Mouse (Mus musculus) c-Kit-positive CD71-positive TER-119-positive erythroid progenitor cells, embryonic 14.5 days (primary cell): ENCODE data around the gene Hnrnpa2b1.

Experiments used
- DNase-seq: peaks from one replicate; pipeline ENCODE4 v3.0.0-alpha.2; 2013; ENCODE audit warnings: low spot score

Gene Hnrnpa2b1

DNA sequence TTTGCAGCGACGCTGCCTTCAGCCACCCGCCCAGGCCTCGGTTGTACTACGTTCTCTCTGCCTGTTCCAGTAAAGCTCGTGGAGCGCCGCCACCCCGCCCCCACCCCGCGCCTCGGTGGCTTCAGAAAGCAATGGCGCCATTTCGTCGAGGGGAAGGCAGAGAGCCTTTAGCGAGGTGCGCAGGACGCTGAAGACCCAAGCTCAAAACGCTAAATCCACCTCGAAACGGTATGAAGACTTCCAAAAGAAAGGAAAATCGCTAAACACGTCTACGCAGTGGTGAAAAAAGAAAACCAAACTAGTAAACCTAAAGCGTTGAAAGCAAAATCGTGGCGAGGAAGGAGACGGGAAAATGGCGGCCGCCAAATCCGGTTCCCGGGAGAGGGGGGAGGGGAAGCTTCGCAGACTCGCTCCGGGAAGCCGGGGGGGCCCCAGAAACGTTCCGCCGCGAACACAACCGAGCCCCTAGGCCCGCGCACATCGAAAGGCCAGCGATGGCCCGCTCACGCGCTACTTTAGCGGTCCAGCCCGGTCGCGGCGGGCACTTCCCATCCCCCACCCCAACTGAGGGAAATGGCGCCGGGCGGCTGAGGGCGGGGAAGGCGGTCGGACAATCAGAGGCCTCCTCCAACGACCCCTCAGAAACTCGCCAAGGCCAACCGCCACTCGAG lies 668 bp downstream of the Hnrnpa2b1 start:
- DNase-seq = peak; percentile 76

GRCm38 (mm10) chr6:51467649-51468048 lies 2.0 kb downstream of the Hnrnpa2b1 start:
- no peak for DNase-seq

DNA sequence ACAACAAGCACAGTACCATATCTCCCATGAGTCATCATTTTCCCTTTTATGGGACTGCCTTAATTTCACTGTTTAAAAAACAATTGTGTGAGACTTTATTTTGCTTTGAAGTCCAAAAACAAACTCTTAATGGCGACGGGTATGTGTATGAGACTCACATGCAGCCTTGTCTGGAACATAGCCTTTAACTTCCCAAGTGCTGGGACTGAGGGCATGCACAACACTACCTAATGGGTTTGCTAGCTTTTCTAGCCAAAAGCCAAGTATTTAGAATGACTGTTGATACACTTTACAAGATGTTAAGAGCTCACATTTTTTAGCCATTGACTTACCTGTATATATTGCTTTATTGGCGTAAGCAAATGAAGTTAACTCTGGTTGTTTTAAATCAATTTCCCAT lies 9.3 kb downstream of the Hnrnpa2b1 start:
- no peak for DNase-seq

GRCm38 (mm10) chr6:51460021-51460360 lies 9.7 kb downstream of the Hnrnpa2b1 start:
- DNase-seq = no peak

DNA sequence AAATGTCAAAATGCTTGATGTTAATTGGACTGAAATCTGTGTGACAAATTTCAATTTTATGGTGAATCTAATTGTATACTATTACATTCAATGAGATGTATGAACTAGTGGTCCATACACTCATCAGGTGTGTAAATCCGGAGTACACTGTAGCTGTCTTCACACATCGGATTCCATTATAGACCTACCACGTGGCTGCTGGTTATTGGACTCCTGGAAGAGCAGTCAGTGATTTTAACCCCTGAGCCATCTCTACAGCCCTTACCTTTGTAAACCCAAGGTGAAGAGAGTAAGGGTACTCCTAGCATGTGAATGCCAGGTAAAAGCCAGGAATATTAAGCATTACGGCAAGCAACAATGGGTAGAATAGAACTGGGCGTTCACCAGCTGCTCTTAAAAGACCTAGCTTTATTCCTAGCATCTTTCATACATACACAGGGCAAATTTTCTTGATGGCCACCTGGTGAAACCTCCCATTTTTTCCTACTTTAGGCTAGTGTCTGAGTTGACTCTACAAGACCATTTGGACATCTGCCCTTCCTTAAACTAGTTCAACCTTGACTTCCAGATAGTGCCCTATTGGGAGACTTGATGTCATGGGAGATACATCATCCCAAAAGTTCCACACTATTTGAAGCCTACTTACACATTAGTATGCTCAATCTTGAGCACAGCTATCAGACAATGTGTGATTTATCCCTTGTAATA lies 10.2 kb downstream of the Hnrnpa2b1 start:
- no peak for DNase-seq

- no peak for DNase-seq
Measured at GRCm38 (mm10) chr6:51458925-51459312, 10.8 kb downstream of the Hnrnpa2b1 start.

- DNase-seq = no peak
Measured at GRCm38 (mm10) chr6:51457770-51458387, 11.8 kb downstream of the Hnrnpa2b1 start.

- no peak for DNase-seq
Measured at GRCm38 (mm10) chr6:51457283-51457682, 12.4 kb downstream of the Hnrnpa2b1 start.

GRCm38 (mm10) chr6:51456198-51456597 lies 13.5 kb downstream of the Hnrnpa2b1 start:
- no peak for DNase-seq

DNA sequence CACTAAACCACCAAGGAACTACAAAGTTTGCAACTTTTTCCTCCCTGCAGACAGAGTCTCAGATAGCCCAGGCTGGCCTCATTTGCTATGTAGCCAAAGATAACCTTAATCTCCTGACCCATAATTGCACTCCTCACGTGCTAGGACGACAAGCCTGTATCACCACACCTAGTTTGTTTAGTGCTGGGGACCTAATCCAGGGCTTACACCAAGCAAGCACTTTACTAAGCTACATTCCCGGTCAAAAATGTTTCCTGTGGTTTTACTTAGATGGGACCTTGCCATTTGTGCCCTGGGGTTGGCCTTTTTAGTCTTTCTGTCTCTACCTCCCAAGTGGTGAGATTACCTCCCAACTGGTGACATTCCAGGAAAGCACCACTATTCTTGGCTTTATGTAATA lies 14.7 kb downstream of the Hnrnpa2b1 start:
- DNase-seq = no peak

- DNase-seq = no peak
Measured at GRCm38 (mm10) chr6:51452927-51453503, 16.7 kb downstream of the Hnrnpa2b1 start.

GRCm38 (mm10) chr6:51442191-51442835 lies 27.4 kb downstream of the Hnrnpa2b1 start:
- DNase-seq = no peak

DNA sequence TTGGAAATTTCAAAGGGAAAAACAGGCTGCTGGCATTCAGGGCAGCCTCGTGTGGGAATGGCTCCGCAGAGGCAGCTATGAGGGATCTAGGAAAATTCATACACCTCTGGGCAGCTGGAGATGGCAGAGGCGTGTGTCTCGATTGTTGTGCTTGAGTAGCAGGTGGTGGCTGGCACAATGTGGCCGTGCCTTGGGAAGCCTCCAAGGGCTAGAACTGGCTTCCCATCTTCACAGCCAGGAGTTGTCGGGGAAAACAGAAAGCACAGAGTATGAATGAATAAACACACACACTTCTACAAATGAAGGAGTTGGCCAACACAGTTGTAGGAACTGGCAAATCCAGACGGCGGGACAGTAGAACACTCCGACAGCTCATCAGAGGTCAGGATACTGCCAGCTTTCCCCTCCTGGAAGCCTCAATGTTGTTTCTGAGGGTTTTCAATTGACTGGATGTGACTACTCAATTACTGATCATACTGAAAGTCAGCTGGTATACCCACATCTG lies 30.8 kb downstream of the Hnrnpa2b1 start:
- DNase-seq = no peak

GRCm38 (mm10) chr6:51437665-51438064 lies 32.0 kb downstream of the Hnrnpa2b1 start:
- no peak for DNase-seq

- DNase-seq = no peak
Measured at GRCm38 (mm10) chr6:51434270-51434669, 35.4 kb downstream of the Hnrnpa2b1 start.

- peak; percentile 74 for DNase-seq
Measured at GRCm38 (mm10) chr6:51432535-51433397, 36.9 kb downstream of the Hnrnpa2b1 start, which contains the start of gene Nfe2l3. TSS of gene Nfe2l3 (plus strand) at chr6:51432670.

GRCm38 (mm10) chr6:51424537-51424936 lies 45.2 kb downstream of the Hnrnpa2b1 start:
- DNase-seq = peak; percentile 11

- no peak for DNase-seq
Measured at GRCm38 (mm10) chr6:51423466-51424122, 46.1 kb downstream of the Hnrnpa2b1 start.

- no peak for DNase-seq
Measured at GRCm38 (mm10) chr6:51417306-51417936, 52.3 kb downstream of the Hnrnpa2b1 start.

DNA sequence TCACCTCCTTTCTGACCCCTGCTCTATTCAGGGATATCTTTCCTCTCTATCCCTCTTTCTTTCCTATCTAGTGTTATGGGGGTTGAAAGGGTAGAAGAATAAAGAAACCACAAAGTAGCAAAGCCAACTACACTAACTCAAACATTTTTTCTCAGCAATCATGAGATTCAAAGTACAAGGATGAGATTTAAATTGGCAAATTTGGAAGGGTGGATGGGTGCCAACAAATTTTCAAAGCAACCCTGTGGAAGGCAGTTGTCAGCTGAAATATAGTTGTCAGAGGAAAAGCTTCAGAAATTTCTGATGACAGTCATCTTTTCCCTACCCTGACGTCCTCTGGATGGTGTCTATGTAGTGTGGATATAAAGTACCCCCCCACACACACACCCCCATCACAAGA lies 53.3 kb downstream of the Hnrnpa2b1 start:
- DNase-seq = no peak
